Mouse (Mus musculus) MEL (cell line): ENCODE results near the gene Rcor1.

Experiments used
- BHLHE40 ChIP-seq: IDR thresholded peaks from 2 replicates; pipeline ENCODE4 v1.6.1; 2012; ENCODE audit warnings: low read depth, mild to moderate bottlenecking, inconsistent platforms, low read length, improper control_type of control experiment, borderline replicate concordance
- CTCF ChIP-seq, 3 experiments: IDR thresholded peaks in 2 of 3; conservative IDR thresholded peaks in 1 of 3; 2 replicates each; pipeline ENCODE4 v1.5.1; 2011 to 2012; ENCODE audit warnings: low read length in 3 of 3, low read depth in 2 of 3, mild to moderate bottlenecking in 2 of 3, improper control_type of control experiment in 1 of 3, inconsistent platforms in 1 of 3, mixed read lengths in 1 of 3, moderate library complexity in 1 of 3; ENCODE audit not compliant: control insufficient read depth in 1 of 3, insufficient read depth in 1 of 3, poor library complexity in 1 of 3, severe bottlenecking in 1 of 3
- KAT2A ChIP-seq: conservative IDR thresholded peaks from 2 replicates; pipeline ENCODE4 v1.6.1; 2012; ENCODE audit warnings: low read depth, low read length, improper control_type of control experiment, inconsistent platforms
- MAFK ChIP-seq: IDR thresholded peaks from 2 replicates; pipeline ENCODE4 v1.6.1; 2011; ENCODE audit warnings: low read depth, mild to moderate bottlenecking, low read length, improper control_type of control experiment, borderline replicate concordance
- MYC ChIP-seq: IDR thresholded peaks from 2 replicates; pipeline ENCODE4 v1.6.1; 2011; ENCODE audit warnings: low read depth, mild to moderate bottlenecking, low read length, improper control_type of control experiment, moderate library complexity
- POLR2A ChIP-seq, 2 experiments: IDR thresholded peaks; 2 replicates each; pipeline ENCODE4 v1.6.1; 2011 to 2012; ENCODE audit warnings: low read length in 2 of 2, mild to moderate bottlenecking in 2 of 2, control low read depth in 1 of 2, improper control_type of control experiment in 1 of 2, low read depth in 1 of 2, moderate library complexity in 1 of 2; ENCODE audit not compliant: control insufficient read depth in 1 of 2, insufficient read depth in 1 of 2, poor library complexity in 1 of 2
- USF2 ChIP-seq, 2 experiments: IDR thresholded peaks; 2 replicates each; pipeline ENCODE4 v1.6.1; 2011 to 2012; ENCODE audit warnings: improper control_type of control experiment in 2 of 2, low read length in 2 of 2, borderline replicate concordance in 1 of 2, inconsistent platforms in 1 of 2, low read depth in 1 of 2, mild to moderate bottlenecking in 1 of 2; ENCODE audit not compliant: insufficient read depth in 1 of 2
- ZKSCAN1 ChIP-seq: IDR thresholded peaks from 2 replicates; pipeline ENCODE4 v1.6.1; 2012; ENCODE audit warnings: low read depth, mild to moderate bottlenecking, inconsistent platforms, low read length, improper control_type of control experiment, moderate library complexity

DNA sequence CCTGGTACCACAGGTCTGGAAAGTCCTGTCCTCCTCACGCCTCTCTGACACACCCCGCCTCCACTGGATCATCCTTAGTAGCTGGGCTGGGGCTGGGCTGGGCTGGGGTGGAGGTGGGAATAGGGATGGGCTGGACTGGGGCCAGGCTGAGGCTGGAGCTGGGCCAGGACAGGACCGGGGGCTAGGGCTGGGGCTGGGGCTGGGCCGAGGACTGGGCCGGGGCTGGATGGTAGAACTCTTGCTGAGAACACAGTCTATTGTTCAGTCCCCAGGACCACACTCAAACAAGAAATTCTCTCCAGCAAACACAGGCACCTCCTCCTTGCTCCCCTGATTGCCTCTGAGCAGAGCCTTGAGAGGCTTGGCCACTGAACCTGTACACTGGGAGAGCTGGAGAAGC lies 32.8 kb upstream of the Rcor1 start:
- TF ChIP-seq CTCF (IDR thresholded peaks at IDR 0.05 in 2 of 3, conservative IDR thresholded peaks at IDR 0.05 in 1 of 3; ENCODE audit: control insufficient read depth in 1 of 3, insufficient read depth in 1 of 3, low read depth in 2 of 3, low read length in 3 of 3, poor library complexity in 1 of 3, severe bottlenecking in 1 of 3) (no peak), ZKSCAN1 (no peak), MAFK (no peak), USF2 (IDR thresholded peaks at IDR 0.05; ENCODE audit: borderline replicate concordance in 1 of 2, insufficient read depth in 1 of 2, low read depth in 1 of 2, low read length in 2 of 2) (no peak), BHLHE40 (no peak), MYC (no peak), POLR2A (IDR thresholded peaks at IDR 0.05; ENCODE audit: control insufficient read depth in 1 of 2, insufficient read depth in 1 of 2, low read depth in 1 of 2, low read length in 2 of 2, poor library complexity in 1 of 2) (no peak), KAT2A (no peak)
